Mouse (Mus musculus) cerebellum, adult 18-20 months (tissue): Measurements from ENCODE around the gene Plcb3.

ENCODE experiments used
- DNase-seq, 2 experiments: peaks; one replicate each; pipeline ENCODE4 v3.0.0; 2021

Plcb3 gene

DNA sequence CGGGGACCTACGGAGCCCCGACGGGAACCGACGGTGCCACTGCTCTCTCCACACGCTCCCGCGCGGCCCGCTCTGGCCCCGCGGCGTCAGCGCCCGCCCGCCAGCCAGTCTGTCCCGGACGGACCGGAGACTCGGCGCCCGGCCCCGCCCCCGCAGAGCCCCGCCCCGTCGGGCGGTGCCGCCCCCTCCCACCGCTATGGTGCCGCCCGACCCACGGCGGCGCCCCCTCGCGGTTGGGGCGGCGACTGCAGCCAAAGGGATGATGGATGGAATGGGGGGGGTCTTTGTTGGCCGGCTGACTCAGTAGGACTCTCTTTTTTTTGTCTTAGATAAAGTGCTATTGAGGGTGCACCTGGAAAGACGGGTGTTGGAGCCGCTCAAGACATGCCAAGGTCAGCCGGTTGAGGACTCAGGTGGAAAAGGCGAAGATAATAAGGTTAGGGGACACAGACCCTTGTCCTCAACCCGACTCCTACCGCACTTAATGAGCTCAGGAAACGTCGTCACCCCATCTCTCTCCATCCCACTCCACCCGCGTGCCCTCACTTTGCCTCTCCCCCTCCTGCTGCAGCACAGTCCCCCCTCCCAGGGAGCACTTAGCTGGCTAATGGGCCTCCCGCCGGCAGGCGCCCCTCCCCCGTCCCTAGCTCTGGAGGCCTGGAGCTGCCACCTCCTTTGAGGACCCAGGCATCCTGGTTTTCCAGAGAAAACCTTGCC is 6.4 kb downstream of the Plcb3 start:
- peak in 1 of 2 experiments; percentile 47 for DNase-seq

GRCm38 (mm10) chr19:6969291-6969664 is 7.0 kb downstream of the Plcb3 start:
- DNase-seq, result no peak

GRCm38 (mm10) chr19:6968491-6969271 is 7.6 kb downstream of the Plcb3 start:
- DNase-seq, result no peak

- no peak for DNase-seq
Observed at GRCm38 (mm10) chr19:6956461-6956860, 19.8 kb downstream of the Plcb3 start.

GRCm38 (mm10) chr19:6955424-6955823 is 20.8 kb downstream of the Plcb3 start:
- no peak for DNase-seq

DNA sequence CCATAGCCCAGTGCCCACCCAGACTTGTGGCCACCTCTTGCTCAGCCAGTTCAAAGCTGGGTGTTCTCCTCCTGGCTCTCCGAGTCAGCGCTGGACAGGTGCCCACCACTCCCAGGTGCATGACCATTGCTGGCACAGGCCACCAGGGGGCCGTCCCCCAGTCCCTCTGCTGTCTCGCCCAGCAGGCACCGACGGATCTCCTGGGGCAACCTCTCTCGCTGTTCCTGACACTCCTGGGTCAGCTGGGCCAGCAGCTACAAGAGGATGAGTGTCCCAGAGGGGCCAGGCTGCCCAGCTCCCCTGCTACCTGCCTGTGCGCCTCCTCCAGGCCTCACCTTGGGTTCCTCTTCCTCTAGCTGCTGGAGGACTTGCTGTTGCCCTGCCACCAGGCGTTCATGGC is 22.2 kb downstream of the Plcb3 start:
- DNase-seq, result peak in 1 of 2 experiments; percentile 46

- peak in 1 of 2 experiments; percentile 27 for DNase-seq
Observed at GRCm38 (mm10) chr19:6952712-6953037, 23.6 kb downstream of the Plcb3 start.

DNA sequence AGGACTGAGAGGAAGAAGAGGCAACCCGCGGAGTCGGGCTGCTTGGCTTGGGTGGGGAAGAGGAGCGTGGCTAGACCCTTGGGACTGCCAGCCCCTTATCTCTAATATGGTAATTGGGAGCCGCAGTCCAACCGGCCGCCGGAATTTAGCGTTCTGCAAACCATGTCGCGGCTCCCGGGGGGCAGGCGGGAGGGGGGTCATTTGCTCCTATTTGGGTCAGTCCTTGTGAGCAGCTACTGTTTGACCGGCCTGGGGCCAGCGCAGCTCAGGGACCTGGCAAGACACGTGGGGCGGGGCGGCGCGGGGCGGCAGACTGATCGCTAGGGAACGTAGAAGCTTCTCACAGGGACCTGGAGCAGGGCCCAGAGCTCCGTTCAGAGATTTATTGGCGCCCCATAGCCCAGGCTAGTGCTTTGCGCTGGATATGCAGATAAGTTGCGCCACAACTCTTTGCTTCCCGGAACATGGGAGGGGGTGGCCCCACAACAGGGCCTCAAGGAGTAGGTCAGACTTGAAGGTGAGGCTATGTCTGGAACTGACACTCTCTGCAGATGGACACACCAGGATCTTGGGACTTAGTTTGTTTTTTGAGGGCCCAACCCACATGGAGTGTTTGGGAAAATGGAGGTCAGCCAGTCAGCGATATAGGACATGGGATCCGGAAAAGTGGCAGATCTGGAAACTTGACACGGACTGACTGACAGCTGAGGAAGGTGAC is 24.1 kb downstream of the Plcb3 start:
- peak; percentile 78 for DNase-seq

- DNase-seq, result peak; percentile 91 to 96
Observed at GRCm38 (mm10) chr19:6951381-6951968, 24.8 kb downstream of the Plcb3 start.

GRCm38 (mm10) chr19:6950613-6951153 is 25.6 kb downstream of the Plcb3 start:
- DNase-seq, result peak; percentile 65 to 66

GRCm38 (mm10) chr19:6949951-6950350 is 26.3 kb downstream of the Plcb3 start:
- no peak for DNase-seq

- no peak for DNase-seq
Observed at GRCm38 (mm10) chr19:6949532-6949931, 26.7 kb downstream of the Plcb3 start.

GRCm38 (mm10) chr19:6948186-6948585 is 28.1 kb downstream of the Plcb3 start:
- peak; percentile 73 to 81 for DNase-seq

- DNase-seq, result no peak
Observed at GRCm38 (mm10) chr19:6947742-6948141, 28.5 kb downstream of the Plcb3 start.

GRCm38 (mm10) chr19:6943709-6944108 is 32.6 kb downstream of the Plcb3 start:
- DNase-seq, result no peak

- no peak for DNase-seq
Observed at GRCm38 (mm10) chr19:6942764-6943163, 33.5 kb downstream of the Plcb3 start.

GRCm38 (mm10) chr19:6942249-6942691 is 34.0 kb downstream of the Plcb3 start, which contains the start of gene Gpr137:
Gene Gpr137, minus strand, starts transcription at chr19:6942480.
- peak; percentile 93 to 97 for DNase-seq

GRCm38 (mm10) chr19:6941372-6942248 is 34.7 kb downstream of the Plcb3 start, which contains the start of gene Bad:
Gene Bad, plus strand, starts transcription at chr19:6941861.
- DNase-seq, result peak; percentile 90 to 97

GRCm38 (mm10) chr19:6940396-6941351 is 35.6 kb downstream of the Plcb3 start:
- DNase-seq, result peak in 1 of 2 experiments; percentile 49
